Mouse (Mus musculus): ENCODE results near the gene Rab20. TPM values are rescaled to one million over a fixed set of nuclear protein-coding genes. Genes with fewer than 3 reads are reported as not detected.
"Not testable (repeated sequence)": the region's sequence is repeated elsewhere in the genome, so short reads cannot be mapped to it uniquely, and the experiment has no call there.

Rab20 gene
- polyA plus RNA-seq, 1 experiment from 2014 or later, result 1.2 TPM

DNA sequence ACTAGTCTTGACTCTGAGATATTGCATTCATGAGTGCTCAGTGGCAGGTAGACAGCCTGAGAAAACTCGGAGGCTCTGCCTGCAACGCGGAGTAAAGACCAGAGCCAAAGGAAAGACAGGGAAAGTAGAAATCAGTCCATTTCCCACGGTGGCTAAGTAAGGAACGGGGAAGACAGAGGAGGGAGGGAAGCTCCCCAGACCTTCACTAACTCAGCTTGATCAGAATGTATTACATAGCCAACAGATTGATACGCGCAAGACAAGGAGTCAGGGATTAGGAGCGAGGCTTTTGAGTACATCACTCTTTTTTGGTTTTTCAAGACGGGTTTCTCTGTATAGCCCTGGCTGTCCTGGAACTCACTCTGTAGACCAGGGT lies 1.3 kb downstream of the Rab20 start:
- no peaks in the 10 kb centered on the region for H3K36me3 ChIP-seq
- peak overlapping the region; percentile 91 for H3K4me2 ChIP-seq (replicated peaks)
- no peak overlapping the region for H3K27ac ChIP-seq (replicated peaks)
- no peak overlapping the region for H3K9ac ChIP-seq (replicated peaks)
- WGBS, result 6% methylated on average over 9 of the region's 9 CpGs
- H3K4me3 ChIP-seq, result peak overlapping the region; percentile 46; the same call in 1 of the 2 replicates
- ATAC-seq (replicated peaks), result no peak
- H3K9me3 ChIP-seq, result no peaks in the 10 kb centered on the region
- H3K4me1 ChIP-seq, result peaks cover 22% of the 10 kb centered on the region
- H3K27me3 ChIP-seq, result peaks cover 69% of the 10 kb centered on the region

DNA sequence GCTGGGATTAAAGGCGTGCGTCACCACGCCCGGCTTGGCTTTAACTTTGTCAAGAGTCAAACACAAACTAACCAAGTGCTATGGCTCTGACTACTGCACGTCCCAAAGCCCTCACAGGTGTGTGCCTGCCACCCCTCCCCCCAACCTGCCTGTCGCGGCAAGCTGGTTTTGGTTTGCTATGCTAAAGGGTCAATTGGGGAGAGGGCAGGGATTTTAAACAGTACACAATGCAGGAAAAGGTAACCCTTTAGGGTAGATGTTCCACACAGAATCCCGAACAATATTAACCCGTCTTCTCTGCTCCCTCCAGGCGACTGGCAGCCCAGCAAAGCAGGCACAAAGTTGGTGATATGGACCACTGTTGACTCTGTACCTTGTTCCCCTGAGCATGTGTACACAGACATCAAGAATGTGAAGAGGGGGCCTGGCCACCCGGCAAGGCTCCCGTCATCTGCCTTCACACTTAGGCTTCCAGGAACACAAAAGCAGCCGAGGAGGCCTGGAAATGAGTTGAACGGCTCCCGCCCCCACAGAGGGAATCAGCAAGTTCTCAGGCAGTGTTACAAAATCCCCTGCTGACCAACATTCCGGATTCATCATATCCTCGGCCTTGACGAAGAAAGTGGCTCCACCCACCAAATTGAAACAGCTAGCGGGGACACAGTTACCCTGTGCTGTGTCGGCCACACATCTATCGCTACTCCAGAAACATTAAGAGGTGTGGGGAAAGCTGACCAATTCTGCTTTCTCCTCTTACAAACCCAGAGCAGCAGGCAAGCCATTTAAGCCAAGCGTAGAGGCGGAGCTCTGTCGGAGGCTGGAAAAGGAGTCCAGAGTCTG lies 2.0 kb downstream of the Rab20 start:
- no peaks in the 10 kb centered on the region for H3K36me3 ChIP-seq
- H3K4me1 ChIP-seq, result peaks cover 22% of the 10 kb centered on the region
- peak overlapping the region; percentile 91 for H3K4me2 ChIP-seq (replicated peaks)
- no peak overlapping the region for H3K27ac ChIP-seq (replicated peaks)
- ATAC-seq (replicated peaks), result no peak
- H3K9ac ChIP-seq (replicated peaks), result no peak overlapping the region
- H3K4me3 ChIP-seq, result peak overlapping the region; percentile 16
- H3K27me3 ChIP-seq, result peaks cover 65% of the 10 kb centered on the region
- H3K9me3 ChIP-seq, result no peaks in the 10 kb centered on the region
- 9% methylated on average over 24 of the region's 24 CpGs for WGBS

DNA sequence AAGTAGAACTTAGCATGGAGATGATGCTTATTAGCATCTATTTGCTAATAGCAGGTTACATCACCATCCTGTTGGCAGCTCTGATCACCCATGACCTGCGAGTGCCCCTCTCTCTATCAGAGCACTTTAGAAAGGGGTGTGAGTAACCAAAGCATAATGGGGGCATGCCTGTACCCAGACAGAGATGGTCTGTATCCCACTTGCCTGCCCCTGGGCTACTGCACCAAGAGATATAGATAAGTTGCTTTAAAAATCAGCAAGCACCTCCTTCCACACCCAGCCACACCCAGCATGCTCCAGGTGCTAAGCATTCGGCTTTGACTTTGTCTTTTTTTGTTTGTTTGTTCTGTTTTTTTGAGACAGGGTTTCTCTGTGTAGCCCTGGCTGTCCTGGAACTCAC lies 2.6 kb downstream of the Rab20 start:
- no peak for ATAC-seq (replicated peaks)
- Histone ChIP-seq H3K9me3 (no peaks in the 10 kb centered on the region), H3K36me3 (no peaks in the 10 kb centered on the region), H3K4me1 (peaks cover 22% of the 10 kb centered on the region), H3K9ac (replicated peaks) (no peak overlapping the region), H3K27ac (replicated peaks) (no peak overlapping the region), H3K27me3 (peaks cover 62% of the 10 kb centered on the region), H3K4me3 (no peak overlapping the region), H3K4me2 (replicated peaks) (no peak overlapping the region)
- WGBS, result 16% methylated on average over 2 of the region's 2 CpGs

DNA sequence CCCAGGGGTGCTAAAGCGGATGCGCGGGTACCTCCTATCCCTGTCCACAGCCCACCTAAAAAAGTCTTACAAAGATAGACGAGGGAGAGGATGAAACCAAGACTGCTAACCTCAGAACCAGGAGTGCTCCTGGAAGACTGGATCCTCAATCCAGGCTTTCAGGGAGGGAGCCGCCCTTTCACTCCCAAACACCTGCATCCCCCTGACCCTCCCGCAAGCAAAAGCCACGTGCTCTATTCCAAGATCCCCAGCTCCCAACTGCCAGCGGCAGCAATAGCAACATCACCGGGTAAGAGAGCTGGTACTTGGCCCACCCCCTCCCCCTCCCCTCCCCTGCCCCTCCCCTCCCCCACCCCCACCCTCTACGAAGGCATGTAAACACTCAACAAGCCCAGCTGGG lies 3.1 kb downstream of the Rab20 start:
- Histone ChIP-seq H3K27me3 (peaks cover 58% of the 10 kb centered on the region), H3K4me1 (peaks cover 22% of the 10 kb centered on the region), H3K9me3 (no peaks in the 10 kb centered on the region), H3K9ac (replicated peaks) (no peak overlapping the region), H3K27ac (replicated peaks) (no peak overlapping the region), H3K36me3 (no peaks in the 10 kb centered on the region), H3K4me2 (replicated peaks) (no peak overlapping the region), H3K4me3 (no peak overlapping the region)
- no peak for ATAC-seq (replicated peaks)
- 10% methylated on average over 9 of the region's 10 CpGs for whole genome bisulfite sequencing

DNA sequence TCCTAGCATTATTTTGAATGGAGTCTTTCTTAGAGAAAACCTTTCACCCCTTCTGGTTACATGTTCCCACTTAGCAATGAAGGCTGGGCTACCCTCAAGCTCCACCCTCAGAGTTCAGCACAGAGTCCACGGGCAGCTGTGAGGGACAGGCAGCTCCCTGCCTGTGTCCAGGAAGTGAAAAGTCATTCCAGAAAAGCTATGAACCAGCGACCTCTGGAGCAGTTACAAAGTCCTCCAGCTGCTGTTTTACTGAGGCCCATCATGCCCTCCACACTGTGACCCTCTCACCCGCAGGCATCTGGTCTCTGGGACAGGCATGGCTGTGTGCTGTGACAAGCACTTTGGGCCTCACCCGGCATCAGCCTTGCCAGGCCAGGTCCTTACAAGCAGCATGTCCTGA lies 5.4 kb downstream of the Rab20 start:
- Histone ChIP-seq H3K4me3 (no peak overlapping the region), H3K36me3 (no peaks in the 10 kb centered on the region), H3K4me1 (peaks cover 13% of the 10 kb centered on the region), H3K9ac (replicated peaks) (no peak overlapping the region), H3K9me3 (no peaks in the 10 kb centered on the region), H3K27me3 (peaks cover 36% of the 10 kb centered on the region), H3K4me2 (replicated peaks) (no peak overlapping the region), H3K27ac (replicated peaks) (no peak overlapping the region)
- WGBS, result 45% methylated on average over 4 of the region's 4 CpGs
- no peak for ATAC-seq (replicated peaks)

DNA sequence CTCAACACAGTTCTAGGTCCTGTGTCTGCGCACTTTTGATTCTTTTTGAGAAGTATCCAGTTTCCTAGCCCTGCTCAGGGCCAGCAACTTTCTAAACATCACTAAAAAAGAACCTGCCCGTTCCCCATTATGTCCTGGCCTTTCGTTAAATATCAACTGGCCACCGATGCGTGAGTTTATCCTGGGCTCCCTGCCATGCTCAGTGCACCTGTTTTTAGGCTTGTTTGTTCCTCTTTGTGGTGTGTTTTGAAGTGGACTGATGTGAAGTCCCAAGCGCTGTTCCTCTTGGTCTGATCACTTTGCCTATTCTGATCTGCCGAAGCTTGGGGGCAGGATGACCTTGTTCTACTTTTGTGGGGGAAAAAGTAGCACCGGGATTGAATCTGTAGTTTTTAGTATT lies 7.2 kb downstream of the Rab20 start:
- Histone ChIP-seq H3K9me3 (no peaks in the 10 kb centered on the region), H3K4me1 (no peaks in the 10 kb centered on the region), H3K36me3 (no peaks in the 10 kb centered on the region), H3K4me2 (replicated peaks) (no peak overlapping the region), H3K27ac (replicated peaks) (no peak overlapping the region), H3K27me3 (peaks cover 18% of the 10 kb centered on the region), H3K4me3 (no peak overlapping the region), H3K9ac (replicated peaks) (no peak overlapping the region)
- ATAC-seq (replicated peaks), result no peak
- 24% methylated on average over 8 of the region's 8 CpGs for WGBS

DNA sequence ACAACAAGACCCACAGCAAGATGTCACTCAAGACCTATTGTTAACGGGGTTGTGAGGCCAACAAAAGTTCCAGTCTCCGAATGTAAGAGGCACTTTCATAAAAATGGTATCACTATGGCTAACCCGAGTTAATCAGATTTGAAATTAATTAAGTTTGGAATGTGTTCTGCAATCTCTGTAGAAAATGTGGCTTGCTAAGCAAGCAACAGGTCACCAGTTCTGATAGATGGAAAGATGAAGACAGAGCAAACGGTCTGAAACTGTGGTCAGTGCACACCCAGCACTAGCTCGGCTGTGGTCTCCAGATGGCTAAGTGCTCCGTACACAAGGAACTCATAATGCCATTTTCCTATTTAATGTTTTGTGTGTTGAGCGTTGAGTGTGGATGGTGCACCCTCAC lies 7.8 kb downstream of the Rab20 start:
- Histone ChIP-seq H3K4me1 (no peaks in the 10 kb centered on the region), H3K9ac (replicated peaks) (no peak overlapping the region), H3K27ac (replicated peaks) (no peak overlapping the region), H3K36me3 (no peaks in the 10 kb centered on the region), H3K4me2 (replicated peaks) (no peak overlapping the region), H3K4me3 (no peak overlapping the region), H3K27me3 (peaks cover 14% of the 10 kb centered on the region), H3K9me3 (no peaks in the 10 kb centered on the region)
- 74% methylated on average over 7 of the region's 7 CpGs for WGBS
- no peak for ATAC-seq (replicated peaks)

DNA sequence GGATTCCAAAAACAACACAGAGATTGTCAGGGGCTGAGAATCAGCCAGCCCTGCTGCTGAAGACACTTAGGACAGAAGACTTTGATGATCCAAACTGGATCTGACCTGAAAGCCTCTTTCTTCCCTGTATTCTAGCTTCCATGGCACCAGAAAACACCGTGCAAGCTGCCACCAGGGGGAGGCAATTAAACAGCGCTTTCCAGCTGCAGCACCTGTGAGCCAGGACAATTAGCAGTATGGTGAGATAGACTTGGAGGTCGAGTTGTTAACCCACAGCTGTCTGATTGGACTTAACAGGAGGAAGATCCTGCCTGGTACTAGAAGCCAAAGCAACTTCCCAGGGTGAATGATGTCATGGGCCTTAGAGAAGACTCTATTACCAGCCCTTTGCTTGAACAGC lies 9.4 kb downstream of the Rab20 start:
- WGBS, result 6% methylated on average over 3 of the region's 3 CpGs
- Histone ChIP-seq H3K4me3 (no peak overlapping the region), H3K36me3 (no peaks in the 10 kb centered on the region), H3K9me3 (no peaks in the 10 kb centered on the region), H3K27me3 (peaks cover 5% of the 10 kb centered on the region; the same call in 1 of the 2 replicates), H3K9ac (replicated peaks) (no peak overlapping the region), H3K27ac (replicated peaks) (no peak overlapping the region), H3K4me1 (no peaks in the 10 kb centered on the region), H3K4me2 (replicated peaks) (no peak overlapping the region)
- ATAC-seq (replicated peaks), result no peak

DNA sequence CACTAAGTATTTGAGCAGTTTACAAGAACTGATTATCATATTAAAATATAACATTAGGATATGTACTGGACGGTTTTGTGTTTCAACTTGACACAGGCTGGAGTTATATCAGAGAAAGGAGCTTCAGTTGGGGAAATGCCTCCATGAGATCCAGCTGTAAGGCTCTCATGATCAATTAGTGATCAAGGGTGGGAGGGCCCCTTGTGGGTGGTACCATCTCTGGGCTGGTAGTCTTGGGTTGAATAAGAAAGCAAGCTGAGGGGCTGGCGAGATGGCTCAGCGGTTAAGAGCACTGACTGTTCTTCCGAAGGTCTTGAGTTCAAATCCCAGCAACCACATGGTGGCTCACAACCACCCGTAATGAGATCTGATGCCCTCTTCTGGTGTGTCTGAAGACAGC lies 12.0 kb downstream of the Rab20 start:
- not testable (repeated sequence) for H3K4me3 ChIP-seq; ATAC-seq (replicated peaks); H3K27ac ChIP-seq (replicated peaks); H3K4me1 ChIP-seq; H3K36me3 ChIP-seq; H3K4me2 ChIP-seq (replicated peaks); H3K9ac ChIP-seq (replicated peaks); H3K9me3 ChIP-seq; H3K27me3 ChIP-seq
- WGBS, result 61% methylated on average over 5 of the region's 5 CpGs

DNA sequence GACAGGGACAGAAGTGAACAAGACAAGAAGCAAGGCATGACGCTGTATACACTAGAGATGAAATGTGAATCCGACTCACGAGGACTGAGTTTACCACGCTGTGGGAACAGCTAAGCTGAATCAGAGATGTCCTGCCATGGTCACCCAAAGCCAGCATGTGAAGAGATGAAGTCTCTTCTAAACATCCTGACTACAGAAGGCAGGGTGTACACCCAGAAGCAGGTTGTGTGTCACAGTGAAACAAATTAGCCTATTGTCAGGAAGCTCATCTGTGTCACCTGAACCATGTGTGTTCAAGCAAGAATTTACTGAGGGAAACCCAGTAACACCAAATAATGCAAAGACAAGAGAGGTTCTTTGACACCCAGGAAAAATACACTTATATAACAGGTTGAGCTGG lies 12.9 kb downstream of the Rab20 start:
- Histone ChIP-seq H3K4me3 (no peak overlapping the region), H3K4me2 (replicated peaks) (no peak overlapping the region), H3K36me3 (no peaks in the 10 kb centered on the region), H3K27ac (replicated peaks) (no peak overlapping the region), H3K9me3 (no peaks in the 10 kb centered on the region), H3K9ac (replicated peaks) (no peak overlapping the region), H3K4me1 (no peaks in the 10 kb centered on the region), H3K27me3 (no peaks in the 10 kb centered on the region)
- WGBS, result 81% methylated on average over 4 of the region's 4 CpGs
- ATAC-seq (replicated peaks), result no peak

DNA sequence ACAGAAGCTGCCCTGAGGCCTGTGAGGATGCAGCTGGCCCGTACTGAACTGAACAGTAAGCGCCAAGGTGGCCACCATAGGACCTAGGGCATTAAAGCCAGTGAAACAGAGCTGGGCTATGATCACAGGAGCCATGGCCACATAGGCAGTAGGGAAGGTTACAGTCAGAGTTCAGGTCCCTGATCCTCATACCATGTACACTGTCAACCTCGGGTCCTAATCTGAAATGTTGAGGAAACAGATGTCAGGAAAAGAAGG lies 13.9 kb downstream of the Rab20 start:
- H3K27ac ChIP-seq (replicated peaks), result no peak overlapping the region
- H3K27me3 ChIP-seq, result no peaks in the 10 kb centered on the region
- no peaks in the 10 kb centered on the region for H3K36me3 ChIP-seq
- H3K4me1 ChIP-seq, result no peaks in the 10 kb centered on the region
- H3K4me2 ChIP-seq (replicated peaks), result no peak overlapping the region
- WGBS, result 93% methylated on average over 3 of the region's 3 CpGs
- H3K9me3 ChIP-seq, result no peaks in the 10 kb centered on the region
- no peak overlapping the region for H3K4me3 ChIP-seq
- no peak overlapping the region for H3K9ac ChIP-seq (replicated peaks)
- no peak for ATAC-seq (replicated peaks)

DNA sequence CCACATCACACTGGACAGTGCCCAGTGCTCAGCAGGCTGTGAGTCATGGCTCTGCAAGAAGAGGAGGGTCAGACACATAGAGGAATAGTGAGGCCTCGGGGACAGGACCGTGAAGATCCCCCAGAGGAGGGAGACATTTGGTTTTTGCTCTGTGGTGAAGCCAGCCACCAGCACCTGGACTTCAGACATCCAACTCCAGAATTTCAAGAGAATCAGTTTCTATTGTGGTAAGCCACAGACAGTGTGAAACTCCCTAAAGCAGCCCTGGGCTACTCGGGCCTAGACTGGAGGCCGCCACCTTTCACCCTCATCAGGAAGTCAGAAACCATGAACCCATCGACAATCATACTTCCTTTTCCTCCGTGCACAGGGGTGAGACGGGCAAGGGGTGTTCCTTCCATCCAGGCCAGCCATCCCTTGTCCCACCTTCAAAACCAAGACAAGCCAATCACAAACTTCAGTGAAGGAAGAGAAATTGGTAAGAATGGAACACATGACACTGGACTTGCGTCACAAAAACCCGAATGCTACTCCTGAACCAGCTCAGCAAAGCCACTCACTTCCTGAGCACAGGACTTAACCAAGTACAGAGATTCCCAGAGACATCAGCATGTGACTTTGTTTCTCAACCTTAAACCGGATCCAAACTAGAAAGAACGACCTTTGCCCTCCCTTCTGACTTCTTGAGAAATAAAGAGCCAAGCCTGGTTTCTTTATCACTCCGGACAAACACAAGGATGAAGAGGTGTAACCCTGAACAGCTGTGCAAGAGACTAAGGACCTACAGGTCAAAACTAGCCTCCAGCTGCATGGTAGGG lies 14.4 kb downstream of the Rab20 start:
- WGBS, result 85% methylated on average over 12 of the region's 12 CpGs
- no peak overlapping the region for H3K9ac ChIP-seq (replicated peaks)
- H3K4me1 ChIP-seq, result no peaks in the 10 kb centered on the region

More for the DNA sequence above, 14.4 kb downstream of the Rab20 start:
- H3K4me3 ChIP-seq, result no peak overlapping the region
- no peaks in the 10 kb centered on the region for H3K9me3 ChIP-seq
- no peak overlapping the region for H3K27ac ChIP-seq (replicated peaks)
- no peaks in the 10 kb centered on the region for H3K36me3 ChIP-seq
- H3K27me3 ChIP-seq, result no peaks in the 10 kb centered on the region
- ATAC-seq (replicated peaks), result no peak
- no peak overlapping the region for H3K4me2 ChIP-seq (replicated peaks)
